Mouse (Mus musculus) intestine, postnatal 0 days (tissue): ENCODE measurements around the gene Slc7a11. TPM values are rescaled to one million over a fixed set of nuclear protein-coding genes. Genes with fewer than 3 reads are reported as not detected.

Experiments used
- ATAC-seq: fragments of 200-750 bp; cut with Nextera tagmentation; 2 replicates; pipeline ENCODE4 v1.8.0; 2017; ENCODE audit warnings: mild to moderate bottlenecking, moderate TSS enrichment, moderate library complexity
- H3K27ac ChIP-seq: fragments of 300-500 bp; sonication (generic); 2 replicates; pipeline ENCODE4 v1.5.1; 2014; ENCODE audit warnings: mild to moderate bottlenecking, low read depth, low read length, moderate library complexity
- H3K27me3 ChIP-seq: fragments of 300-500 bp; sonication (generic); replicated peaks from 2 replicates; pipeline ENCODE4 v1.6.1; 2014; ENCODE audit warnings: low read length, mixed read lengths; ENCODE audit not compliant: control insufficient read depth, insufficient read depth
- H3K36me3 ChIP-seq: fragments of 300-500 bp; sonication (generic); 2 replicates; pipeline ENCODE4 v1.6.1; 2014; ENCODE audit warnings: mild to moderate bottlenecking, moderate library complexity; ENCODE audit not compliant: control insufficient read depth, insufficient read depth
- H3K4me1 ChIP-seq: fragments of 300-500 bp; sonication (generic); replicated peaks from 2 replicates; pipeline ENCODE4 v1.6.1; 2014; ENCODE audit warnings: antibody characterized with exemption, low read length, mixed read lengths; ENCODE audit not compliant: control insufficient read depth, insufficient read depth
- H3K4me2 ChIP-seq: fragments of 300-500 bp; sonication (generic); replicated peaks from 2 replicates; pipeline ENCODE4 v1.6.1; 2014; ENCODE audit warnings: low read depth, mild to moderate bottlenecking, moderate library complexity
- H3K4me3 ChIP-seq: fragments of 300-500 bp; sonication (generic); 2 replicates; pipeline ENCODE4 v1.5.1; 2014; ENCODE audit warnings: low read depth, low read length
- H3K9ac ChIP-seq: fragments of 300-500 bp; sonication (generic); 2 replicates; pipeline ENCODE4 v1.6.1; 2014; ENCODE audit warnings: mild to moderate bottlenecking, low read depth, low read length
- H3K9me3 ChIP-seq: fragments of 300-500 bp; sonication (generic); 2 replicates; pipeline ENCODE4 v1.6.1; 2016; ENCODE audit warnings: mixed run types; ENCODE audit not compliant: control insufficient read depth
- CTCF ChIP-seq: sonication (generic); IDR thresholded peaks from 2 replicates; pipeline ENCODE4 v1.5.1; 2016; ENCODE audit warnings: low read depth, mild to moderate bottlenecking, control low read depth, antibody characterized with exemption, moderate library complexity
- WGBS: fragments of 180-500 bp; shearing (Covaris S2); extraction: QIAGEN DNeasy Blood & Tissue Kit; methylation state at CpG from one replicate; pipeline ENCODE4 v1.1.7; 2014; 5-methylcytosine and 5-hydroxymethylcytosine counted together
- polyA plus RNA-seq: library from polyadenylated mRNA; unstranded; fragments of >200 nt; fragmentation: Nextera tagmentation; extraction: Ambion mirVana; gene quantifications from 2 replicates; pipeline ENCODE4 v1.2.1, GENCODE M21; 2015

Gene Slc7a11
- polyA plus RNA-seq, 1 experiment from 2014 or later: 0.13 TPM

- no peak overlapping the region for H3K4me3 ChIP-seq
- no peak for TF ChIP-seq CTCF
- ATAC-seq: no peak
- H3K27me3 ChIP-seq: no peaks in the 10 kb centered on the region
- H3K9ac ChIP-seq: no peak overlapping the region
- H3K9me3 ChIP-seq: no peaks in the 10 kb centered on the region
- no peaks in the 10 kb centered on the region for H3K36me3 ChIP-seq
- H3K27ac ChIP-seq: no peak overlapping the region
- no peak overlapping the region for H3K4me2 ChIP-seq
- H3K4me1 ChIP-seq: no peaks in the 10 kb centered on the region
Measured at GRCm38 (mm10) chr3:49929496-49929895, 513.9 kb downstream of the Slc7a11 start.

- Histone ChIP-seq H3K9ac (no peak overlapping the region), H3K27ac (no peak overlapping the region), H3K4me2 (no peak overlapping the region), H3K9me3 (no peaks in the 10 kb centered on the region), H3K4me3 (no peak overlapping the region), H3K36me3 (no peaks in the 10 kb centered on the region), H3K4me1 (no peaks in the 10 kb centered on the region), H3K27me3 (no peaks in the 10 kb centered on the region)
- WGBS: 43% methylated on average over 4 of the region's 4 CpGs
- ATAC-seq: no peak
- TF ChIP-seq CTCF: no peak
Measured at GRCm38 (mm10) chr3:49928509-49929263, 514.7 kb downstream of the Slc7a11 start.

DNA sequence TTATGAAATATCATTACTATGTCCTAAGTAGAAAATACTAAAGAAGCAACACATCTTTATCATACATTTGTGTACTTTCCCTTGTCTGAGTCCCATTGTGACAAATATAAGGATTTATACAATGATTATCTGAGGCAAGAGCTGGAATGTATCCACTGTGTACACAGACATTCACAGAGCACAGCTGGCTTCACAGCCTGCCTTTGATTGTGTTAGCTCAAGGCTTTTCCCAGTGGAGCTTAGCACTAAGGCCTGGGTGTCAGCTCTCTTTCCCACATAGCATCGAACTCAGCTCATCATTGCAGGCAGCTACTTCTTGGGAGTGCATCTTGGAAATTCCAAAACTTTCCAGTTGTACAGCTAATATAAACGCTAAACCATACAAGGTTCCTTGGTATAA is 529.5 kb downstream of the Slc7a11 start:
- no peak overlapping the region for H3K27ac ChIP-seq

DNA sequence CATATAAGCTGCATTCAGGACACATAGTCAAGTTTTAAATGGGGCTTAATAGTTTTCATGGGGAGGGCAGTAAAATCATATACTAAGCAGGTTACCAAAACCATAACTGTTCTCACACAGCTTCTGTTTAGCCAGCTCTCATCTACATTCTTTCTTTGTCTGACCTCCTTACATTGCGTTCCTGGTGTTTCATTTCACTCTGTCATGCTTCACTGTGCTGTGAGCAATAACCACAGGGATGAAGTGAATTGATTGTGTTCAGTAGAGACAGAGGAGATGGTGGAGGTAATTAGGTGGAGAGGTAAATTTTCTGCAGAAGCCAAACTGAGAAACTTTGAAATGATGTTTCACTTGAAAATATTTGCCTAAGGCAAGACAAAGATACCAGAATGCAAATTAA is 532.5 kb downstream of the Slc7a11 start:
- Histone ChIP-seq H3K4me3 (no peak overlapping the region), H3K9ac (no peak overlapping the region), H3K4me2 (no peak overlapping the region), H3K27me3 (no peaks in the 10 kb centered on the region), H3K4me1 (no peaks in the 10 kb centered on the region), H3K36me3 (no peaks in the 10 kb centered on the region), H3K9me3 (no peaks in the 10 kb centered on the region), H3K27ac (no peak overlapping the region)
- no peak for ATAC-seq
- WGBS: 89% methylated on average over 1 of the region's 1 CpGs
- TF ChIP-seq CTCF: no peak

More for the DNA sequence above, 529.5 kb downstream of the Slc7a11 start:
- no peak overlapping the region for H3K4me3 ChIP-seq
- no peaks in the 10 kb centered on the region for H3K36me3 ChIP-seq
- H3K4me2 ChIP-seq: no peak overlapping the region
- H3K9ac ChIP-seq: no peak overlapping the region
- no peak for ATAC-seq
- H3K27me3 ChIP-seq: no peaks in the 10 kb centered on the region
- H3K9me3 ChIP-seq: no peaks in the 10 kb centered on the region
- 31% methylated on average over 2 of the region's 2 CpGs for WGBS
- TF ChIP-seq CTCF: no peak
- no peaks in the 10 kb centered on the region for H3K4me1 ChIP-seq

GRCm38 (mm10) chr3:49908426-49909341 is 534.7 kb downstream of the Slc7a11 start:
- 45% methylated on average over 12 of the region's 12 CpGs for WGBS
- Histone ChIP-seq H3K36me3 (no peaks in the 10 kb centered on the region), H3K9ac (no peak overlapping the region), H3K4me3 (no peak overlapping the region), H3K4me2 (no peak overlapping the region), H3K27me3 (no peaks in the 10 kb centered on the region), H3K4me1 (no peaks in the 10 kb centered on the region), H3K9me3 (no peaks in the 10 kb centered on the region), H3K27ac (no peak overlapping the region)
- TF ChIP-seq CTCF: no peak
- ATAC-seq: no peak

- no peak for ATAC-seq
- no peak for TF ChIP-seq CTCF
- Histone ChIP-seq H3K4me3 (no peak overlapping the region), H3K9ac (no peak overlapping the region), H3K4me2 (no peak overlapping the region), H3K36me3 (no peaks in the 10 kb centered on the region), H3K27ac (no peak overlapping the region), H3K4me1 (no peaks in the 10 kb centered on the region; the same call in 1 of the 2 replicates), H3K27me3 (no peaks in the 10 kb centered on the region), H3K9me3 (no peaks in the 10 kb centered on the region)
Measured at GRCm38 (mm10) chr3:49893945-49894344, 549.5 kb downstream of the Slc7a11 start.
